Mouse (Mus musculus) MEL (cell line): ENCODE data around the gene Gm4216.
"Not testable (repeated sequence)": the region's sequence is repeated elsewhere in the genome, so short reads cannot be mapped to it uniquely, and the experiment has no call there.

ENCODE experiments used
- CTCF ChIP-seq, 3 experiments: IDR thresholded peaks in 2 of 3; conservative IDR thresholded peaks in 1 of 3; 2 replicates each; pipeline ENCODE4 v1.5.1; 2011 to 2012; ENCODE audit warnings: low read length in 3 of 3, low read depth in 2 of 3, mild to moderate bottlenecking in 2 of 3, improper control_type of control experiment in 1 of 3, inconsistent platforms in 1 of 3, mixed read lengths in 1 of 3, moderate library complexity in 1 of 3; ENCODE audit not compliant: control insufficient read depth in 1 of 3, insufficient read depth in 1 of 3, poor library complexity in 1 of 3, severe bottlenecking in 1 of 3
- E2F4 ChIP-seq: IDR thresholded peaks from 2 replicates; pipeline ENCODE4 v1.6.1; 2011; ENCODE audit warnings: low read depth, low read length, improper control_type of control experiment, borderline replicate concordance
- ELF1 ChIP-seq: IDR thresholded peaks from 2 replicates; pipeline ENCODE4 v1.6.1; 2014; ENCODE audit warnings: low read depth, mild to moderate bottlenecking, inconsistent platforms, low read length, improper control_type of control experiment, moderate library complexity
- EP300 ChIP-seq, 2 experiments: IDR thresholded peaks; 2 replicates each; pipeline ENCODE4 v1.6.1; 2011; ENCODE audit warnings: improper control_type of control experiment in 2 of 2, low read length in 2 of 2, low read depth in 1 of 2, mild to moderate bottlenecking in 1 of 2
- GATA1 ChIP-seq: IDR thresholded peaks from 2 replicates; pipeline ENCODE4 v1.6.1; 2011; ENCODE audit warnings: low read depth, low read length, improper control_type of control experiment
- HCFC1 ChIP-seq: IDR thresholded peaks from 2 replicates; pipeline ENCODE4 v1.6.1; 2012; ENCODE audit warnings: low read depth, mild to moderate bottlenecking, inconsistent platforms, low read length, improper control_type of control experiment, moderate library complexity
- MYC ChIP-seq: IDR thresholded peaks from 2 replicates; pipeline ENCODE4 v1.6.1; 2011; ENCODE audit warnings: low read depth, mild to moderate bottlenecking, low read length, improper control_type of control experiment, moderate library complexity
- NELFE ChIP-seq: IDR thresholded peaks from 2 replicates; pipeline ENCODE4 v1.6.1; 2011; ENCODE audit warnings: low read depth, low read length, improper control_type of control experiment
- NRF1 ChIP-seq: IDR thresholded peaks from 2 replicates; pipeline ENCODE4 v1.6.1; 2014; ENCODE audit warnings: low read depth, mild to moderate bottlenecking, inconsistent platforms, low read length, improper control_type of control experiment, moderate library complexity; ENCODE audit not compliant: poor library complexity, insufficient read depth, severe bottlenecking
- POLR2A ChIP-seq, 2 experiments: IDR thresholded peaks; 2 replicates each; pipeline ENCODE4 v1.6.1; 2011 to 2012; ENCODE audit warnings: low read length in 2 of 2, mild to moderate bottlenecking in 2 of 2, control low read depth in 1 of 2, improper control_type of control experiment in 1 of 2, low read depth in 1 of 2, moderate library complexity in 1 of 2; ENCODE audit not compliant: control insufficient read depth in 1 of 2, insufficient read depth in 1 of 2, poor library complexity in 1 of 2
- ZNF384 ChIP-seq: IDR thresholded peaks from 2 replicates; pipeline ENCODE4 v1.6.1; 2012; ENCODE audit warnings: low read depth, mild to moderate bottlenecking, inconsistent platforms, low read length, improper control_type of control experiment

DNA sequence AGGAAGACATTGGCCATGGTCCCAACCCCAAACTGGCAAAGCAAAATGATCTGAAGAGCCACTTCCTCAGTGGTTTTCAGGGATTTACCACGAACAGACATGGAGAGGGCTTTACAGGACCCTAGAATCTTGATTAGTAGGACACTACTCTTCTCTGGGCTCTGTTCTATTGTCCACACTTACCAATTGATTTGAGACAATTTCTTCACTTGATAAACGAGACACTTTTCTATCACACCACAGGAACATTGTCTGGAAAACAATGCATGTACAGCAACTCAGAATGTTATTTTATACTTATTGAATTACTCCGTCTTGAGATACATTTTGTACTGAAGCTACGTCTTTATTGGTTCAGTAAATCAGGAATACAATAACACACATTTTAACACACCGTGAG is 35.1 kb downstream of the Gm4216 start, which contains the start of gene Gm4214:
- not testable (repeated sequence) for TF ChIP-seq HCFC1; NELFE; CTCF (IDR thresholded peaks at IDR 0.05 in 2 of 3, conservative IDR thresholded peaks at IDR 0.05 in 1 of 3; ENCODE audit: control insufficient read depth in 1 of 3, insufficient read depth in 1 of 3, low read depth in 2 of 3, low read length in 3 of 3, poor library complexity in 1 of 3, severe bottlenecking in 1 of 3); ZNF384; POLR2A (IDR thresholded peaks at IDR 0.05; ENCODE audit: control insufficient read depth in 1 of 2, insufficient read depth in 1 of 2, low read depth in 1 of 2, low read length in 2 of 2, poor library complexity in 1 of 2); EP300 (IDR thresholded peaks at IDR 0.05; ENCODE audit: low read depth in 1 of 2, low read length in 2 of 2); E2F4; NRF1; GATA1; ELF1; MYC
